Mouse (Mus musculus): Measurements from ENCODE around the gene Clec16a. TPM values are rescaled to one million over a fixed set of nuclear protein-coding genes. Genes with fewer than 3 reads are reported as not detected.

The Clec16a gene
- total and polyA plus RNA-seq, 3 experiments, result 20.0 to 24.2 (median 20.5) TPM

DNA sequence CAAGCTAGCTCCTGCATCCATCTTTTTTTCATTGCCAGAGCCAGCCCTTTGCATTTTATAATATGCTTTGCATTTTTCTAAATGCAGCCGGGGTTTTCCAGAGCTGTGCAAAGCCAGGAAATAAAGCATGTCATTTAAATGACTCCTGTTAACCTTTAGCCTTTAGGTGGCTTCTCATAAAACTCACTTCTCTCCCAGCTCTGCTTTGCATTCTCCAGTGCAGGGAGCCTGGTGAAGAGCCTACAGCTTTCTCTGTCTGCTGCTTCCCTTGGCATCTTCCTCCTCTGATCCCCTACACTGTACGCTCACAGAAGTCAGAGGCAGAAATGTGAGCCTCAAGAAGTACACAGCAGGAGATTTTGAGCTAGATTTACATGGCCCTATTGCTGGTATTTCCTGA is 111.3 kb downstream of the Clec16a start:
- in situ Hi-C loops (cut with MboI; ENCODE audit: low pct_ligation_motif_present, low pct_unique_long_range_greater_than_20kb, low sequenced_read_pairs) (no loop called here), dilution Hi-C loops (cut with MboI; ENCODE audit: extremely low pct_ligation_motif_present, extremely low pct_unique_long_range_greater_than_20kb, low sequenced_read_pairs) (no loop called here)
- TF ChIP-seq MAFK (IDR thresholded peaks at IDR 0.05; ENCODE audit: insufficient replicate concordance, low read length) (no peak), UBTF (IDR thresholded peaks at IDR 0.05; ENCODE audit: low read depth, low read length) (no peak), RCOR1 (conservative IDR thresholded peaks at IDR 0.05; ENCODE audit: low read depth, low read length) (no peak), TCF12 (IDR thresholded peaks at IDR 0.05; ENCODE audit: low read depth, low read length) (0 out of 2 replicates have a peak, but pooled peaks have one; percentile 7), IRF4 (IDR thresholded peaks at IDR 0.05; ENCODE audit: low read depth, low read length) (no peak)
- Histone ChIP-seq H3K36me3 (replicated peaks in 1 of 2; ENCODE audit: control insufficient read depth in 1 of 2, insufficient read depth in 1 of 2, low read length in 1 of 2) (no peaks in the 10 kb centered on the region), H3K27ac (ENCODE audit: insufficient read depth, low read depth) (no peak overlapping the region), H3K4me2 (ENCODE audit: insufficient read depth, low read depth, poor library complexity, severe bottlenecking) (peak overlapping the region; percentile 33; the same call in 1 of the 2 replicates), H3K27me3 (replicated peaks) (no peaks in the 10 kb centered on the region), H3K4me3 (replicated peaks in 1 of 3; ENCODE audit: low read depth in 2 of 3, low read length in 2 of 3, poor library complexity in 1 of 3) (no peak overlapping the region), H3K9me3 (replicated peaks; ENCODE audit: low read length) (no peaks in the 10 kb centered on the region), H3K79me2 (replicated peaks; ENCODE audit: control insufficient read depth, extremely low read depth, insufficient read depth, poor library complexity, severe bottlenecking) (no peaks in the 10 kb centered on the region), H3K4me1 (ENCODE audit: control insufficient read depth in 1 of 2, insufficient read depth in 2 of 2) (peaks cover 23 to 78% of the 10 kb centered on the region in 2 experiments), H3K9ac (ENCODE audit: insufficient read depth, low read depth) (no peak overlapping the region)
- DNase-seq (ENCODE audit: extremely low read depth), result peak; percentile 53

DNA sequence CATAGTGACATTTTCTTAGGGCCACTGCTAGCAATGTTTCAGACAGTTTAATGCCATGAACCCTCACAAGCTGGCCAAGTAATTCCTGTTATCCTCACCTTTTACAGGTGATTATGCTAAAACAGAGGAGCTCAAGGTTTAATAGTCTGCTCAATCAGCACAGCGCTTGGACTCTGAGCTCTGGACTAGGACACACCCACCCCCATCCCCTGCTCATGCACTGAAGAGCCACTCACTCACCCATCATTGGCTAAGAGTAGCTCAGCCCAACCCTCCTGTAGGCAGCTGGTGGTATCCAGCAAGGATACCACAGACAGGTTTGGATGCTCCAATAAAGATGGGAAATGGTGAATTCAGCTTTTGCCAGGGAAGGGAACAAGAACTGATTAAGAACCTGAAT is 111.8 kb downstream of the Clec16a start:
- Histone ChIP-seq H3K4me1 (ENCODE audit: control insufficient read depth in 1 of 2, insufficient read depth in 2 of 2) (peaks cover 20 to 73% of the 10 kb centered on the region in 2 experiments), H3K9ac (ENCODE audit: insufficient read depth, low read depth) (no peak overlapping the region), H3K27me3 (replicated peaks) (no peaks in the 10 kb centered on the region), H3K27ac (ENCODE audit: insufficient read depth, low read depth) (no peak overlapping the region), H3K4me3 (replicated peaks in 1 of 3; ENCODE audit: low read depth in 2 of 3, low read length in 2 of 3, poor library complexity in 1 of 3) (no peak overlapping the region), H3K4me2 (ENCODE audit: insufficient read depth, low read depth, poor library complexity, severe bottlenecking) (peak overlapping the region; percentile 33; the same call in 1 of the 2 replicates), H3K36me3 (replicated peaks in 1 of 2; ENCODE audit: control insufficient read depth in 1 of 2, insufficient read depth in 1 of 2, low read length in 1 of 2) (no peaks in the 10 kb centered on the region), H3K79me2 (replicated peaks; ENCODE audit: control insufficient read depth, extremely low read depth, insufficient read depth, poor library complexity, severe bottlenecking) (no peaks in the 10 kb centered on the region), H3K9me3 (replicated peaks; ENCODE audit: low read length) (no peaks in the 10 kb centered on the region)
- TF ChIP-seq MXI1 (IDR thresholded peaks at IDR 0.05; ENCODE audit: low read depth, low read length), result no peak
- TF ChIP-seq MYC (IDR thresholded peaks at IDR 0.05; ENCODE audit: low read depth, low read length), result no peak
- TF ChIP-seq NELFE (IDR thresholded peaks at IDR 0.05; ENCODE audit: low read depth, low read length), result no peak
- TF ChIP-seq ZNF384 (IDR thresholded peaks at IDR 0.05; ENCODE audit: low read depth, low read length), result no peak
- no peak for TF ChIP-seq E2F4 (IDR thresholded peaks at IDR 0.05; ENCODE audit: insufficient replicate concordance, low read depth, low read length)
- TF ChIP-seq CTCF (conservative IDR thresholded peaks at IDR 0.05 in 1 of 2, IDR thresholded peaks at IDR 0.05 in 1 of 2; ENCODE audit: low read depth in 2 of 2, low read length in 2 of 2), result no peak
- no peak for TF ChIP-seq ETS1 (conservative IDR thresholded peaks at IDR 0.05; ENCODE audit: low read depth, low read length)
- TF ChIP-seq CHD2 (IDR thresholded peaks at IDR 0.05; ENCODE audit: low read length), result no peak
- no peak for TF ChIP-seq JUND (conservative IDR thresholded peaks at IDR 0.05; ENCODE audit: low read depth, low read length)
- TF ChIP-seq USF1 (IDR thresholded peaks at IDR 0.05; ENCODE audit: low read depth, low read length), result no peak
- TF ChIP-seq POLR2A (IDR thresholded peaks at IDR 0.05; ENCODE audit: low read depth, low read length), result no peak
- TF ChIP-seq ZMIZ1 (IDR thresholded peaks at IDR 0.05; ENCODE audit: low read depth, low read length), result no peak
- TF ChIP-seq USF2 (conservative IDR thresholded peaks at IDR 0.05; ENCODE audit: low read depth, low read length), result no peak
- no peak for TF ChIP-seq EP300 (IDR thresholded peaks at IDR 0.05; ENCODE audit: low read length)
- in situ Hi-C loops (cut with MboI; ENCODE audit: low pct_ligation_motif_present, low pct_unique_long_range_greater_than_20kb, low sequenced_read_pairs) (no loop called here), dilution Hi-C loops (cut with MboI; ENCODE audit: extremely low pct_ligation_motif_present, extremely low pct_unique_long_range_greater_than_20kb, low sequenced_read_pairs) (no loop called here)
- DNase-seq (ENCODE audit: extremely low read depth), result no peak
